Mouse (Mus musculus): ENCODE measurements around the gene Mtcl1. TPM values are rescaled to one million over a fixed set of nuclear protein-coding genes. Genes with fewer than 3 reads are reported as not detected.

The Mtcl1 gene
- polyA plus RNA-seq, 2 experiments = 0.08 TPM; not detected in 1

DNA sequence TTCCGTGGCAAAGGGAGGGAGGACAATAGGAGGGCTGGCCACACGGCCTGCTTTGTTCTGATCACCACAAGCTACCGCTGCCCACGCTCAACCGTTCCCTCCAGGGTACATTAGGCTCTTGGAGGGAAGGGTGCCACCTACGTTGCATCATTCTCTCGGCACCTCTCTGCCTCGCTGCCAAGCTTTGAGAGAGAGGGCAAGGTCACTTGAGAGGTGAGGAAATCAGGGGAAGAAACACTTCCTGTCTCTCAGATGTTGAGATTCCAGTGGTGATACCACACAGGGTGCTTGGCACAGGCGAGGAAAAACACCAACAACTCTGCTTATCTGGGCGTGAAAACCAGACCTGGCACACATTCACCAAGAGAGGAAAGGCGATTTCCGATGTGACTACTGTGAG, 108.8 kb downstream of the Mtcl1 start:
- TF ChIP-seq EP300 (IDR thresholded peaks at IDR 0.05; ENCODE audit: low read depth) = no peak
- no peak for TF ChIP-seq CTCF (IDR thresholded peaks at IDR 0.05; ENCODE audit: low read depth)
- Histone ChIP-seq H3K27ac (no peak overlapping the region), H3K4me1 (replicated peaks; ENCODE audit: control insufficient read depth in 2 of 2, insufficient read depth in 2 of 2, low read length in 1 of 2) (no peaks in the 10 kb centered on the region), H3K9ac (replicated peaks) (no peak overlapping the region), H3K4me3 (ENCODE audit: insufficient read depth in 1 of 2, low read depth in 2 of 2, low read length in 2 of 2) (no peak overlapping the region), H3K4me2 (ENCODE audit: low read depth) (no peak overlapping the region), H3K9me3 (ENCODE audit: control insufficient read depth, low read length) (no peaks in the 10 kb centered on the region), H3K36me3 (replicated peaks; ENCODE audit: control insufficient read depth, insufficient read depth, low read depth) (no peaks in the 10 kb centered on the region), H3K27me3 (ENCODE audit: control insufficient read depth, insufficient read depth, low read length) (no peaks in the 10 kb centered on the region)
- ATAC-seq (ENCODE audit: insufficient read depth) = no peak
- no peak for DNase-seq (ENCODE audit: low read depth in 3 of 3, low spot score in 3 of 3)
- 52% methylated on average over 12 of the region's 12 CpGs for WGBS (ENCODE audit: insufficient replicate concordance)

DNA sequence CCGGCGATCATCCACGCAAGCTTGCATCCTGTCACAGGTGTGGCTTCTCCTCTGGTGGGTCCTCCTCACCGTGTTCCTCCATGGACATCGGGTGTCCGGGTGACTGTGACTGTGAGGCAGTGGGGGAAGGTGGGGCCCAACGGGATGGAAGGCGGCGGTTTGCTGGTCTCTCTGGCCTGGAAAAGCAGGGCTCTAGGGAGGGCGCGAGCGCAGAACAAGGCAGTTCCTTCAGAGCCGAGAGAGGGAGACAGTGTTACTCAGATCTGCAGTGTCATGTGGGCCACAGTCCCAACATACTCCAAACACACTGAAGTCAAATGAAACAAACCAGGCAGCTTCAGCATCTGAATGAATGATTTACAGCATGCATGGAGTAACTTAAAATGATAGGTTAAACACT, 111.6 kb downstream of the Mtcl1 start:
- H3K9ac ChIP-seq (replicated peaks) = no peak overlapping the region
- no peak overlapping the region for H3K4me3 ChIP-seq (ENCODE audit: insufficient read depth in 1 of 2, low read depth in 2 of 2, low read length in 2 of 2)
- H3K4me2 ChIP-seq (ENCODE audit: low read depth) = no peak overlapping the region
- H3K36me3 ChIP-seq (replicated peaks; ENCODE audit: control insufficient read depth, insufficient read depth, low read depth) = no peaks in the 10 kb centered on the region
- WGBS (ENCODE audit: insufficient replicate concordance) = 81% methylated on average over 13 of the region's 13 CpGs
- no peaks in the 10 kb centered on the region for H3K27me3 ChIP-seq (ENCODE audit: control insufficient read depth, insufficient read depth, low read length)
- no peak overlapping the region for H3K27ac ChIP-seq
- H3K9me3 ChIP-seq (ENCODE audit: control insufficient read depth, low read length) = no peaks in the 10 kb centered on the region
- H3K4me1 ChIP-seq (replicated peaks; ENCODE audit: control insufficient read depth in 2 of 2, insufficient read depth in 2 of 2, low read length in 1 of 2) = no peaks in the 10 kb centered on the region
- DNase-seq (ENCODE audit: low read depth in 3 of 3, low spot score in 3 of 3) (no peak), ATAC-seq (ENCODE audit: insufficient read depth) (no peak)
- TF ChIP-seq CTCF (IDR thresholded peaks at IDR 0.05; ENCODE audit: low read depth) (no peak), EP300 (IDR thresholded peaks at IDR 0.05; ENCODE audit: low read depth) (no peak)

GRCm38 (mm10) chr17:66335568-66335967, 114.0 kb downstream of the Mtcl1 start:
- Histone ChIP-seq H3K9me3 (ENCODE audit: control insufficient read depth, low read length) (no peaks in the 10 kb centered on the region), H3K9ac (replicated peaks) (no peak overlapping the region), H3K4me1 (replicated peaks; ENCODE audit: control insufficient read depth in 2 of 2, insufficient read depth in 2 of 2, low read length in 1 of 2) (no peaks in the 10 kb centered on the region), H3K27me3 (ENCODE audit: control insufficient read depth, insufficient read depth, low read length) (no peaks in the 10 kb centered on the region), H3K36me3 (replicated peaks; ENCODE audit: control insufficient read depth, insufficient read depth, low read depth) (no peaks in the 10 kb centered on the region), H3K4me3 (ENCODE audit: insufficient read depth in 1 of 2, low read depth in 2 of 2, low read length in 2 of 2) (no peak overlapping the region), H3K4me2 (ENCODE audit: low read depth) (no peak overlapping the region), H3K27ac (no peak overlapping the region)
- ATAC-seq (ENCODE audit: insufficient read depth) = no peak
- WGBS (ENCODE audit: insufficient replicate concordance) = 77% methylated on average over 10 of the region's 10 CpGs
- TF ChIP-seq CTCF (IDR thresholded peaks at IDR 0.05; ENCODE audit: low read depth) (no peak), EP300 (IDR thresholded peaks at IDR 0.05; ENCODE audit: low read depth) (no peak)
- no peak for DNase-seq (ENCODE audit: low read depth in 3 of 3, low spot score in 3 of 3)

DNA sequence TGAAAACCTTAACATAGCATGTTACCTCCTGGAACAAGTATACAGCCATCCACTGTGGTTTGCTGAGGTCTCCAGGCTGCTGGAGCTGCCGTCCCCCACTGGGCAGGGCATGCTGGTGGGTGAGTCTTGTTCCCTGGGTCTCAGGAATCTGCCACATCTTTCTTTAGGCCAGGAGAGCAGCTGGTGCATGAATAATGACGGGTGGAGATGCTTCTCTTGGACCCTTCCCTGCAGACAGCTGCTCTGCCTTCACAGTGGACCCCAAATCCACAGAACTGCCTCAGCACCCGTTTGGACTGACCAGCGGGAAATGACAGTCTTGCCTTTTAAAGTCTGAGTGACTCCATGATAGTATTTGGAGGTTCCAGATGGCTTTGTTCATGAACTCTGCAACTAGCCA, 114.7 kb downstream of the Mtcl1 start:
- DNase-seq (ENCODE audit: low read depth in 3 of 3, low spot score in 3 of 3) (no peak), ATAC-seq (ENCODE audit: insufficient read depth) (no peak)
- Histone ChIP-seq H3K4me1 (replicated peaks; ENCODE audit: control insufficient read depth in 2 of 2, insufficient read depth in 2 of 2, low read length in 1 of 2) (no peaks in the 10 kb centered on the region), H3K27me3 (ENCODE audit: control insufficient read depth, insufficient read depth, low read length) (no peaks in the 10 kb centered on the region), H3K4me3 (ENCODE audit: insufficient read depth in 1 of 2, low read depth in 2 of 2, low read length in 2 of 2) (no peak overlapping the region), H3K27ac (no peak overlapping the region), H3K9ac (replicated peaks) (no peak overlapping the region), H3K9me3 (ENCODE audit: control insufficient read depth, low read length) (no peaks in the 10 kb centered on the region), H3K36me3 (replicated peaks; ENCODE audit: control insufficient read depth, insufficient read depth, low read depth) (no peaks in the 10 kb centered on the region), H3K4me2 (ENCODE audit: low read depth) (no peak overlapping the region)
- WGBS (ENCODE audit: insufficient replicate concordance) = 40% methylated on average over 4 of the region's 4 CpGs
- TF ChIP-seq CTCF (IDR thresholded peaks at IDR 0.05; ENCODE audit: low read depth) (no peak), EP300 (IDR thresholded peaks at IDR 0.05; ENCODE audit: low read depth) (no peak)

- ATAC-seq (ENCODE audit: insufficient read depth) = no peak
- Histone ChIP-seq H3K27me3 (ENCODE audit: control insufficient read depth, insufficient read depth, low read length) (no peaks in the 10 kb centered on the region), H3K9me3 (ENCODE audit: control insufficient read depth, low read length) (no peaks in the 10 kb centered on the region), H3K4me1 (replicated peaks; ENCODE audit: control insufficient read depth in 2 of 2, insufficient read depth in 2 of 2, low read length in 1 of 2) (no peaks in the 10 kb centered on the region), H3K4me3 (ENCODE audit: insufficient read depth in 1 of 2, low read depth in 2 of 2, low read length in 2 of 2) (no peak overlapping the region), H3K4me2 (ENCODE audit: low read depth) (no peak overlapping the region), H3K27ac (no peak overlapping the region), H3K9ac (replicated peaks) (no peak overlapping the region), H3K36me3 (replicated peaks; ENCODE audit: control insufficient read depth, insufficient read depth, low read depth) (no peaks in the 10 kb centered on the region)
- 53% methylated on average over 6 of the region's 6 CpGs for WGBS (ENCODE audit: insufficient replicate concordance)
- DNase-seq (ENCODE audit: low read depth in 3 of 3, low spot score in 3 of 3) = no peak
- TF ChIP-seq EP300 (IDR thresholded peaks at IDR 0.05; ENCODE audit: low read depth) (no peak), CTCF (IDR thresholded peaks at IDR 0.05; ENCODE audit: low read depth) (no peak)
These were observed 118.3 kb downstream of the Mtcl1 start for GRCm38 (mm10) chr17:66331207-66331606.

All from liver, embryonic 14.5 days (tissue).